Mouse (Mus musculus): ENCODE results near the gene Ttc34.

- TF ChIP-seq CTCF (IDR thresholded peaks at IDR 0.05; ENCODE audit: control insufficient read depth, insufficient read depth, low read length) (no peak), POLR2A (IDR thresholded peaks at IDR 0.05; ENCODE audit: borderline replicate concordance, control insufficient read depth, low read depth, low read length) (no peak)
These were observed 19.2 kb downstream of the Ttc34 start for GRCm38 (mm10) chr4:154856480-154856837.
